Mouse (Mus musculus) spleen, adult 2 months (tissue): ENCODE data around the gene Tut7. TPM values are rescaled to one million over a fixed set of nuclear protein-coding genes. Genes with fewer than 3 reads are reported as not detected.

ENCODE experiments used
- DNase-seq, 2 experiments: peaks; one replicate each; pipeline versions ENCODE4 v3.0.0 to v3.0.0-alpha.2; 2012 to 2021; ENCODE audit warnings: low spot score in 2 of 2, low read depth in 1 of 2
- H3K27ac ChIP-seq: fragments of 200-500 bp; 2 replicates; pipeline ENCODE4 v1.5.1; 2012; ENCODE audit warnings: low read length, inconsistent platforms; ENCODE audit not compliant: insufficient read depth
- H3K27me3 ChIP-seq: fragments of 200-500 bp; 2 replicates; pipeline ENCODE4 v1.6.1; 2012; ENCODE audit warnings: mild to moderate bottlenecking, moderate library complexity, low read length, inconsistent platforms; ENCODE audit not compliant: control insufficient read depth, insufficient read depth
- H3K36me3 ChIP-seq: fragments of 200-500 bp; 2 replicates; pipeline ENCODE4 v1.6.1; 2012; ENCODE audit warnings: mild to moderate bottlenecking, low read length, inconsistent platforms; ENCODE audit not compliant: control insufficient read depth, insufficient read depth
- H3K4me1 ChIP-seq: fragments of 200-500 bp; 2 replicates; pipeline ENCODE4 v1.6.1; 2011; ENCODE audit warnings: inconsistent platforms; ENCODE audit not compliant: control insufficient read depth, insufficient read depth, insufficient read length
- H3K4me3 ChIP-seq: fragments of 200-500 bp; 2 replicates; pipeline ENCODE4 v1.5.1; 2011; ENCODE audit warnings: mild to moderate bottlenecking, inconsistent platforms; ENCODE audit not compliant: insufficient read depth, insufficient read length; ENCODE audit errors: extremely low read depth
- CTCF ChIP-seq: fragments of 200-500 bp; IDR thresholded peaks from 2 replicates; pipeline ENCODE4 v1.5.1; 2011; ENCODE audit warnings: mild to moderate bottlenecking, inconsistent platforms; ENCODE audit not compliant: insufficient read depth, insufficient read length, insufficient replicate concordance; ENCODE audit errors: extremely low read depth
- POLR2A ChIP-seq: fragments of 200-500 bp; IDR thresholded peaks from 2 replicates; pipeline ENCODE4 v1.6.1; 2011; ENCODE audit warnings: low read depth, low read length, inconsistent platforms
- WGBS: fragments of 180-500 bp; shearing (Covaris S2); methylation state at CpG from one replicate; pipeline ENCODE4 v1.1.7; 2018; 5-methylcytosine and 5-hydroxymethylcytosine counted together
- polyA plus RNA-seq: library from polyadenylated mRNA; depleted of rRNA; stranded (reverse); fragments of >200 nt; gene quantifications from 2 replicates; pipeline ENCODE4 v1.2.3, GENCODE M21; 2012

Tut7 gene
- polyA plus RNA-seq, 1 experiment, result 22.2 TPM

DNA sequence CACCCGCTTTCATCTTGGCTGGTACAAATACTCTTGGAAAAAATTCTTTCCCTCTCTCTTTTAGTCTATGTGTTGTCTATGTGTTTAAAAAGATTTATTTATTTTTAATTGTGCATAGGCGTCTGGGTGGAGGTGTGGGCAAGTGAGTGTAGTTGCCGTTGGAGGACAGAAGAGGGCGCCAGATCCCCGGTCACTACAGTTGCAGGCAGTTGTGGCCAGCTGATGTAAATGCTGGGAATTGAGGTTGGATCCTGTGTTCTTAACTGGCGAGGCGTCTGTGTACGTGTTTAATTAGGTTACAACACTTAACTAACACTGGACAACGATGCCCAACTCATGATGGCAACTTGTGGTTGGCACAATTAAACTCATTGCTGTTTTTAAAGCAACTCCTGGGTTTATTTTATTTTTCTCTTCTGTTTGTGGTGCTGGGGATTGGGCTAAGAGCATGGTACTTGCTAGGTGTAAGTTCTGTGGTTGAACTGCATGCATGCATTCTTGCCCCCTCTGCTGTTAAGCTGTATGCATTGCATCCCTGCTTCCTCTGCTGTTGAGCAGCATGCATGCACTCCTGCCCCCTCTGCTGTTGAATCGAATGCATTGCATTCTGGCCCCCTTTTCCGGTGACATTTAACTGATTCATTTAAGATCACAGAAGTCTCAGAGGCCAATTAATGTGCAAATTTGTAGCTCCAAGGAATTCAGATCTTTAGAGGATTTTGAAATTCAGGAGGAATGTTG, 17.7 kb upstream of the Tut7 start:
- 76% methylated on average over 11 of the region's 11 CpGs for WGBS
- DNase-seq, result peak; percentile 85 to 87
- no peak overlapping the region for H3K27ac ChIP-seq

DNA sequence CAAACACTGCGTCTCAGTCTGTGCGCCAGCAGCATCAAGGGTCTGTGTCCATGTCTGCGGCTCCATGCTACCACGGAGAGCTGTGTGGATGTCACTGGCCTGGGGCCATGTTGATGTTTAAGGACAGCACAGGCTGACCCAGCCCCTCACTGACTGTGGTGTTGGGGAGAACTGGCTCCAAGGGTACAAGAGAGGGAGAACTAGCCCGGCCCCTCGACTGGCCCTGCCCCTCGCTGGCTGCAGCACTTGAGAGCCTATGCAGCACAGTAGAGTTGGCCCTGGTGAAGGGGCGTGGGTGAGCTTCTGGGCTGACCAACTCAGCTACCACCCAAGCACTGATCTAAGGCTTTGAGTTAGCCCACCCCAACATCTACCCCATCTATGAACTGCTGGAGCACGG, 16.4 kb upstream of the Tut7 start:
- H3K4me3 ChIP-seq, result no peak overlapping the region
- WGBS, result 90% methylated on average over 9 of the region's 9 CpGs

More for the DNA sequence above, 17.7 kb upstream of the Tut7 start:
- no peaks in the 10 kb centered on the region for H3K36me3 ChIP-seq
- H3K27me3 ChIP-seq, result no peaks in the 10 kb centered on the region
- no peaks in the 10 kb centered on the region for H3K4me1 ChIP-seq
- TF ChIP-seq POLR2A, result no peak
- peak; percentile 97; the same call in 1 of the 2 replicates for TF ChIP-seq CTCF
- no peak overlapping the region for H3K4me3 ChIP-seq

DNA sequence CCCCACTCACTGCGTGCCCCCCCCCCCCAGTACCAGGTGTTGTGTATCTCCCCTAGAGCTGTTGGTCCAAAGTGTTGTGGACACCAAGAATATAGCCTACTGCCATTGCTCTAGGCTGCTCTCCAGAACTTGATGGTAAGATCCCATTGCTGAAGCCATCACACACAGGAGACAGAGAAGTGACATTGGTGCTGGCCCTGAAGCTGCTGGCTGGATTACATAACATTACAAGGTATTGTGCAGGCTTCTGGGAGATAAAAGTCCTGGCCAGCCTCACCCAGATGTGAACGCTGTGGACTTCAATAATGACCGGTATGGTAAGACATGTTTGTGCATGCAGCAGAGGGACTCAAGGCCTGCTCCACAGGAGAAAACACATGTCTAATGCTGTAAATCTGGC, 15.5 kb upstream of the Tut7 start:
- DNase-seq, result no peak
- Histone ChIP-seq H3K4me3 (no peak overlapping the region), H3K36me3 (no peaks in the 10 kb centered on the region), H3K27me3 (no peaks in the 10 kb centered on the region), H3K27ac (no peak overlapping the region), H3K4me1 (peaks cover 3% of the 10 kb centered on the region; the same call in 1 of the 2 replicates)
- TF ChIP-seq POLR2A, result no peak
- no peak for TF ChIP-seq CTCF
- WGBS, result 99% methylated on average over 3 of the region's 3 CpGs

More for the DNA sequence above, 16.4 kb upstream of the Tut7 start:
- Histone ChIP-seq H3K4me1 (peaks cover 3% of the 10 kb centered on the region; the same call in 1 of the 2 replicates), H3K27me3 (no peaks in the 10 kb centered on the region), H3K36me3 (no peaks in the 10 kb centered on the region), H3K27ac (no peak overlapping the region)
- TF ChIP-seq POLR2A, result no peak
- no peak for TF ChIP-seq CTCF
- DNase-seq, result no peak

DNA sequence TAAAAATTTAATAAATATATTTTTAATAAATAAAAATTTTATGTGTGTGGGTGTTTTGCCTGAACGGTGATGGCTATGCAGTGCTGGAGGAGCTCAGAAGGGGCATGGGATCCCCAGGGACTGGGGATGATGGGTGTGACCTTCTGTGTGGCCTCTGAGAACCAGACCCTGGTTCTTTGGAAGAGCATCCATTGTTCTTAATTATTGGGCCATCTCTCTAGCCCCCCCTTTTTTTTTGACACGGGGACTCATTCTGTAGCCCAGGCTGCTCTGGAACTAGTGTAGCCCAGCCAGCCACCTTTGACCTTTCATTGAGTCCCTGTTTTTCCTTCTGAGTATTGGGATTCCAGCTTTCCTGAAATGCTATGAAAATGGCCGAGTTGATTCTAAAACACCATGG, 13.9 kb upstream of the Tut7 start:
- no peak for DNase-seq
- Histone ChIP-seq H3K27ac (no peak overlapping the region), H3K36me3 (no peaks in the 10 kb centered on the region), H3K4me3 (no peak overlapping the region), H3K27me3 (no peaks in the 10 kb centered on the region), H3K4me1 (peaks cover 3% of the 10 kb centered on the region; the same call in 1 of the 2 replicates)
- TF ChIP-seq CTCF (no peak), POLR2A (no peak)
- 81% methylated on average over 3 of the region's 3 CpGs for WGBS

DNA sequence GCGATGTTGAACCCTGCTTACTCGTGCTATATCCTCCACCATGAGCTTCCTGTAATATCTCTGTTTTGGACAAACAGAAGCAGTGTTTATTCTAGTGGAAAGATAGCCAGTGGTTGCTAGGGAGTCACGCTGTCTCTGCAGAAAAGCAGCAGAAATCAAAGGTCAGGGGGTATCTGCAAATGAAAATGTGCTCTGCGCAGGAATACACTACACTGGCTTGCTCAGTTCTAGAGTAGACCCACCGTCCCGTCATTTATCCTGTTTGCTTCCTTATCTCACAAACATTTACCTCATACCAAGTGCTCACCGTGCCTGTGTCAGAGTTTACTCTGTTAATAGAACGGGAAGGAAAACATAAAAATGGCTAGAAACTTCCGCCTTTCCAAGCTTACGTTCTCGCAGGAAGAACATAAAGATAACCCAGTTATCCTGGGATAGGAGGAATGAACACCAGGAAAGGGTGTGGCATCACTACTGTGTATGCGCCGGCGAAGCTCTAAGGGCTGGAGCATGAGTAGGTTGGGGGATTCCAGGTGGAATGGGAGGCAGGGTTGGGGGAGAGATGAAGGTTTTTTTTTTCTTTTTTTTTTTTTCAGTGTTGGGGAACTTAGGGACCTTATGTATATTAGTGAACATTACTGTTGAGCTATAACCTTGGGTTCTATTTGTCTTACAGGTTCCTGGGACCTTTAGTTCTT, 13.3 kb upstream of the Tut7 start:
- DNase-seq, result no peak
- Histone ChIP-seq H3K4me1 (peaks cover 3% of the 10 kb centered on the region; the same call in 1 of the 2 replicates), H3K36me3 (no peaks in the 10 kb centered on the region), H3K27ac (no peak overlapping the region), H3K27me3 (no peaks in the 10 kb centered on the region), H3K4me3 (no peak overlapping the region)
- 69% methylated on average over 14 of the region's 14 CpGs for WGBS
- TF ChIP-seq CTCF (no peak), POLR2A (no peak)

DNA sequence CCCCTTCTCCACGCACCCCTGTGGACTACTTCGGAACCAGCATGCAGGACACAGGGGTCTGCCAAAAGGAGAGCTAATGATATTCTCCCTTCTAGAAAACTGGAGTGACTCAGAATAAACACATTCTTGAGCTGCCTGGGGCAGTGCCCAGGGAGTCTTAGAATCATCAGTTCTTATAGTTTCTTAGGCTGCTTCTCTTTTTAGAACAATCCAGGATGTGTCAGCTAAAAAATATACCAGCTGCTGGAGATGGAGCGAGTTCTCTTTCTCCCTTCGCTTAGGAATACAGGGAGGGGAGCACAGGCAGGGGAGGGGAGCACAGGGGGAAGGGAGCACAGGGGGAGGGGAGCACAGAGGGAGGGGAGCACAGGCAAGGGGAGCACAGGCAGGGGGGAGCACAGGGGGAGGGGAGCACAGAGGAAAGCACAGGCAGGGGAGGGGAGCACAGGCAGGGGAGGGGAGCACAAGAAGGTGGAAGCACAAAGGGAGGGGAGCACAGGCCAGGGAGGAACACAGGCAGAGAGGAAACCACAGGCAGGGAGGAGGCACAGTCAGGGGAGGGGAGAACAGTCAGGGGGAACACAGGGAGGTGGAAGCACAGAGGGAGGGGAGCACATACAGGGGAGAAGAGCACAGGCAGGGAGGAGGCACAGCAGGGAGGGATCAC, 12.0 kb upstream of the Tut7 start:
- DNase-seq, result no peak
- no peaks in the 10 kb centered on the region for H3K36me3 ChIP-seq
- TF ChIP-seq CTCF (no peak), POLR2A (no peak)
- H3K4me1 ChIP-seq, result peaks cover 3% of the 10 kb centered on the region; the same call in 1 of the 2 replicates
- WGBS, result 38% methylated on average over 4 of the region's 4 CpGs
- H3K27ac ChIP-seq, result no peak overlapping the region
- no peaks in the 10 kb centered on the region for H3K27me3 ChIP-seq
- H3K4me3 ChIP-seq, result no peak overlapping the region

DNA sequence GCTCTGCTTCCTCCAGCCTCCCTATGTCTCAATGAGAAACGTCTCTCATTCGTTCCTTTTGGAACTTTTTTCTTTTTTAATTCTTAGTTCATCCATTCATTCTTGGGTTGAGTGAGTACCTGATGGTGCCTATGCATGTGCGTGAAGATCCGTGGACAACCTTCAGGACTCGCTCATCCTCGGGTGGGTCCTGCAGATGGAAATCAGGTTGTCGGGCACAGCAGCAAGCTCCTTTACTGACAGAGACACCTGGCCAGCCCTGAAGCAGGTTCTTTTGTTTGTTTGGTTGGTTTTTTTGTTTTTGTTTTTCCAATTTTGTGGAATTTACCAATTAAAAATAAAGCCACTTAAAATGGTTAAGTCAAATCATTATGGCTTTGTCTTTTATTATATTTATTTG, 9.9 kb upstream of the Tut7 start:
- no peak overlapping the region for H3K4me3 ChIP-seq
- peaks cover 3% of the 10 kb centered on the region; the same call in 1 of the 2 replicates for H3K4me1 ChIP-seq
- no peak for TF ChIP-seq CTCF
- TF ChIP-seq POLR2A, result no peak
- DNase-seq, result no peak
- no peaks in the 10 kb centered on the region for H3K27me3 ChIP-seq
- 90% methylated on average over 7 of the region's 7 CpGs for WGBS
- no peaks in the 10 kb centered on the region for H3K36me3 ChIP-seq
- no peak overlapping the region for H3K27ac ChIP-seq
